Mouse (Mus musculus) liver, adult 2 months (tissue): ENCODE measurements around the gene Acpp. TPM values are rescaled to one million over a fixed set of nuclear protein-coding genes. Genes with fewer than 3 reads are reported as not detected.
A peak's percentile ranks its signal among the peaks of the same experiment; 100 is the strongest.

Source experiments
- DNase-seq: peaks from one replicate; pipeline ENCODE4 v3.0.0-alpha.2; 2011; ENCODE audit warnings: low read depth, low spot score; ENCODE audit errors: extremely low read depth
- H3K27ac ChIP-seq: fragments of 200-500 bp; replicated peaks from 2 replicates; pipeline ENCODE4 v1.5.1; 2012; ENCODE audit warnings: low read depth, mild to moderate bottlenecking, control low read depth, inconsistent platforms, low read length; ENCODE audit not compliant: insufficient read depth
- H3K27me3 ChIP-seq: fragments of 200-500 bp; 2 replicates; pipeline ENCODE4 v1.6.1; 2012; ENCODE audit warnings: mild to moderate bottlenecking, moderate library complexity, low read length, inconsistent platforms; ENCODE audit not compliant: control insufficient read depth, insufficient read depth
- H3K36me3 ChIP-seq: fragments of 200-500 bp; 2 replicates; pipeline ENCODE4 v1.6.1; 2012; ENCODE audit warnings: low read length, inconsistent platforms; ENCODE audit not compliant: control insufficient read depth, insufficient read depth
- H3K4me1 ChIP-seq: fragments of 200-500 bp; 2 replicates; pipeline ENCODE4 v1.6.1; 2011; ENCODE audit warnings: low read length; ENCODE audit not compliant: control insufficient read depth, insufficient read depth
- H3K4me3 ChIP-seq: fragments of 200-500 bp; 2 replicates; pipeline ENCODE4 v1.5.1; 2011; ENCODE audit warnings: low read depth, mild to moderate bottlenecking, control low read depth, low read length, moderate library complexity; ENCODE audit not compliant: insufficient read depth
- H3K79me2 ChIP-seq: fragments of 200-500 bp; 2 replicates; pipeline ENCODE4 v1.6.1; 2012; ENCODE audit warnings: inconsistent platforms, mild to moderate bottlenecking, low read length, moderate library complexity; ENCODE audit not compliant: control insufficient read depth, insufficient read depth
- H3K9ac ChIP-seq: fragments of 200-500 bp; 2 replicates; pipeline ENCODE4 v1.6.1; 2012; ENCODE audit warnings: low read depth, mild to moderate bottlenecking, control low read depth, inconsistent platforms, low read length
- CTCF ChIP-seq: fragments of 200-500 bp; IDR thresholded peaks from 2 replicates; pipeline ENCODE4 v1.5.1; 2011; ENCODE audit warnings: low read depth, low read length, control low read depth
- POLR2A ChIP-seq: fragments of 200-500 bp; IDR thresholded peaks from 2 replicates; pipeline ENCODE4 v1.6.1; 2011; ENCODE audit warnings: low read length, control low read depth; ENCODE audit not compliant: insufficient read depth; ENCODE audit errors: extremely low read depth
- WGBS: fragments of 180-500 bp; shearing (Covaris S2); methylation state at CpG from one replicate; pipeline ENCODE4 v1.1.7; 2018; 5-methylcytosine and 5-hydroxymethylcytosine counted together
- polyA plus RNA-seq: library from polyadenylated mRNA; depleted of rRNA; stranded (reverse); fragments of >200 nt; gene quantifications from 2 replicates; pipeline ENCODE4 v1.2.3, GENCODE M21; 2012
- total RNA-seq: library from RNA; depleted of rRNA; stranded (reverse); fragments of >200 nt; gene quantifications from 2 replicates; pipeline ENCODE4 v1.2.3, GENCODE M21; 2014

The Acpp gene
- total and polyA plus RNA-seq, 2 experiments: 3.0 to 4.5 TPM

DNA sequence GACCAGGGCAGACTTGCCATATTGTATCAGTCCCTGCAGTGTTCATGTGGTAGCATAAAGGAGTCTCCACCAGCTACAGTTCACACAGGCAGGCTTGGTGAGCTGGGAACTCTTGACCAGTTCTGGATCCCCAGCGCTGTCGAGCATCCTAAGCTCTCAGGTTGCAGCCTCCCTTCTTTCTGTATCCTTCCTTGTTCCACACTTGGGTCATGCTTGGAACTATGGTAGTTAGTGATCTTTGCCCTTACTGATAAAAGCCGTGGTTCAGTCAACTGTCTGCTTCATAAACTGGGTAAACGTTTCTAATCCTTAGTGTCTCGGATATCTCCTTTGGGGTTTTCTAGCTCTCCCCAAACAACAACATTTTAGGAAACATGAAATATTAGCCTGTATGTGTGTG is 1.9 kb upstream of the Acpp start:
- Histone ChIP-seq H3K4me3 (no peak overlapping the region), H3K79me2 (no peaks in the 10 kb centered on the region), H3K9ac (no peak overlapping the region), H3K27me3 (no peaks in the 10 kb centered on the region), H3K27ac (no peak overlapping the region), H3K4me1 (no peaks in the 10 kb centered on the region), H3K36me3 (no peaks in the 10 kb centered on the region)
- TF ChIP-seq CTCF: no peak
- TF ChIP-seq POLR2A: no peak
- DNase-seq: no peak
- 77% methylated on average over 5 of the region's 5 CpGs for WGBS

DNA sequence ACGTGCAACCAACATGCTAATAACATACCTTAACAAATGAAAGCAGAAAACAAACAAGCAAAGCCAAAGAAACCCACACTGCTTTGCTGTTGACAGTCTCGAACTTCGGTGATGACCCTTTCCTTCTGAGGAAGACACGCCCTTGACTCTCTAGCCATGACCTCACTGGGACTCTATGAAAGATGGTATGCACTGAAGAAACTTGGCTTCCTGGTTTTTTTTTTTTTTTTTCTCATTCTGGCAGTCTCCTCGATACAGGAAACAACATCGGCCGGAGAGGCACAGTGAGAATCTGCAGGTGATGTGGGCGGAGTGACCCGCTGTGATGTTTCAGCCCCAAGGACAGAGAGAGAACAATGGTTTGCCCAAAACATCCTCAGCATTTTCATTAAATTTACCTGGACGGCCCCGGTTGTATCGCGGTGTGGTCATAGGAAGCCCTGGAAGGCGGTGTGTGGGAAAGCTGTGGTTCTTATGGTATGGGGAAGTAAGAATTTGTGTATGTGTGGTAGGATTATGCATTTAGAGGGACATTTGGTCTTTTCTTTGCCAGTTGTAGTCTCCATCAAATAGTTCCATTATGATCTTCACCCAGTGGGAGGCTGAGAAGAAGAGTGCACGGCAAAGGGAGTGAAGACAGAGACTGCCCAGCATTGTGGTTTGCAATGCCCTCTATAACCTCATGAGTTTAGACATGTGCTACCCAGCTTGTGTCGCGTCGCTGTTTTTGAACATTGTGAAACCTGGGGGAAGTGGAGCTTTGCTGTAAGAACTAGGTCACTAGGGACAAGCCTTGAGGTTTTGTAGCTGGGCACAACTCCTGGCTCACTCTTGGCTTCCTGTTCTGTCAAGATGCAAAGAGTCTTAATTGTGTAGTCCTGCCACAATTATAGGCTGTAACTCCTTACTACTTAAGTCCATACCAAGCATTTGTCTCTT is 1.2 kb upstream of the Acpp start:
- H3K27ac ChIP-seq: no peak overlapping the region
- H3K79me2 ChIP-seq: no peaks in the 10 kb centered on the region
- H3K36me3 ChIP-seq: no peaks in the 10 kb centered on the region
- TF ChIP-seq POLR2A (no peak), CTCF (no peak)
- DNase-seq: no peak
- no peak overlapping the region for H3K9ac ChIP-seq
- no peak overlapping the region for H3K4me3 ChIP-seq
- no peaks in the 10 kb centered on the region for H3K4me1 ChIP-seq
- 81% methylated on average over 18 of the region's 18 CpGs for WGBS
- no peaks in the 10 kb centered on the region for H3K27me3 ChIP-seq

DNA sequence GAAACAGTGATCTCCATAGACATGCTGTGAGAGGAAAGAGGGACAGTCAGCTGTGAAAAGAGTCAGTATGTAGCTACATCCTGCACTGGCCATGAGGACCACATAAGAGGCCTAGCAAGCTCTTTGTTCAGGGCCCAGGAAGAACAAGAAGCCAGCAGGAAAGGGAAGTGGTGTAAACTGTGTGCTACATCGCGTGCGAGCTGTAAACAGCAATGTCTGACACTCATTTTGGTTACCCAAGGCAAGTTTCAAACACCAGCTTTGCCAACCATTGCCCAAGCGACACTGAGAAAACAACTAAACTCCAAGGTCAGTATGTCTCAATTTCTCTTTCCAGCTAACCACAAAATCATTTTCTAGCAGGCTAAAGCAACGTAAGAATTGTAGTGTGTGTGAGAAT is 6.2 kb downstream of the Acpp start:
- Histone ChIP-seq H3K27ac (peak overlapping the region; percentile 61), H3K27me3 (no peaks in the 10 kb centered on the region), H3K4me1 (peaks cover 8% of the 10 kb centered on the region), H3K36me3 (no peaks in the 10 kb centered on the region), H3K4me3 (no peak overlapping the region), H3K9ac (no peak overlapping the region), H3K79me2 (no peaks in the 10 kb centered on the region)
- peak; percentile 86 for DNase-seq
- WGBS: 28% methylated on average over 5 of the region's 5 CpGs
- no peak for TF ChIP-seq CTCF
- TF ChIP-seq POLR2A: no peak

DNA sequence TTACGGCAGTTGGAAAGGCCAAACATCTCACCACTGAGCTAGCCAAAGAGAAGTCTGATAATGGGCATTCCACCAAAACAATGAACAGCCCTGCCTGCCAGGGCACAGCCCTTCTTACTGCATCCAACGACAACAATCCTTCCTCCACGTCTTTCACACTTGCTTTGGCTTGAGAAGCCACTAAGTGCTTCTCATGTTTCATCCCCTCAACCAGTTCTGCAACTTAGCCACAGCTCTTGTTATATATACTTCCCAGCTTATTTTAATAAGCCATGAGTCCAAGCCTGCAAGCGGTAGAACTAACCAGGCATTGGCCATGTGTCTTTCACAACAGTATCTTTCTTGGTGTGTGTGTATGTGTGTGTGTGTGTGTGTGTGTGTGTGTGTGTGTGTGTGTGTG is 8.9 kb downstream of the Acpp start:
- H3K27me3 ChIP-seq: no peaks in the 10 kb centered on the region
- no peak for DNase-seq
- no peak overlapping the region for H3K27ac ChIP-seq
- no peak overlapping the region for H3K4me3 ChIP-seq
- peaks cover 8% of the 10 kb centered on the region for H3K4me1 ChIP-seq
- H3K36me3 ChIP-seq: no peaks in the 10 kb centered on the region
- no peak for TF ChIP-seq CTCF
- no peak for TF ChIP-seq POLR2A
- no peak overlapping the region for H3K9ac ChIP-seq
- WGBS: 66% methylated on average over 4 of the region's 4 CpGs
- H3K79me2 ChIP-seq: no peaks in the 10 kb centered on the region

DNA sequence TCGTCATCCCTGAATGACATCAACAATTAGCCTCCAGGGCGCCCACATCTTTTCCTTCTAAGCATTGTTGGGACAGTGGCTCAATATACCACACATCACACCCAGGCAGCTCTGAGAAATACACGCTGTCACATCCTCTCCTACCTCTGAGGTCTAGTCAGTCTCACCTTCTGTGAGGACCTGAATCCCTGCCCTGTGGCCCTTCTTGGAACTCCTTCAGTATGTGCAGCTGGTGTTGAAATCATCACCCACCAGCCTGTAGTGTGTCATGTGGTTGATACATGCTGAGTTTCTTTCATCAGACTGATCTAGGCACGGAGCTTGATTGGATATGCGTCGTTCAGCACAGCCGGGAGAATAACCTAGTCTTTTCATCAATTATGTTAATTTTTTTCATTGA is 16.0 kb downstream of the Acpp start:
- no peak overlapping the region for H3K4me3 ChIP-seq
- 81% methylated on average over 7 of the region's 7 CpGs for WGBS
- no peaks in the 10 kb centered on the region for H3K27me3 ChIP-seq
- H3K36me3 ChIP-seq: no peaks in the 10 kb centered on the region
- TF ChIP-seq CTCF (no peak), POLR2A (no peak)
- no peak overlapping the region for H3K27ac ChIP-seq
- no peak for DNase-seq
- no peak overlapping the region for H3K9ac ChIP-seq
- no peaks in the 10 kb centered on the region for H3K79me2 ChIP-seq
- H3K4me1 ChIP-seq: no peaks in the 10 kb centered on the region

DNA sequence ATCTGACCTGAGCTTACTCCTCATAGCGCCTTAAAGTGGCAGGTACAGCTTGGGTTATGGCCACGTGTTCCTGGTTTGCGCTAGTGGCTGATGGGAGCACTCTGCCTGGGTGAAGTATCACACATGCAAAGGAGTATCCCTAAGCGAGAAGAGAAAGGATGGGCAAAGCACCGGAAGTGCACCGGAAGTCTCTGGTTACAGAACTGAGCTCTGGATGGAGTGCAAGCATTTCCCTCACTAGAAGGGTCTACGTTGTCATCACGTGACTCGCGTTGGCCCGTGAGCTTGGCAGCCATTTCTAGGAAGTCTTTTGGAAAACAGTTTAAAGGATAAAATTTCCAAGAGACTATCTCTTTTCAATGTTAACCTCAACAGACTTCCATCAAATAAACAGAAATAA is 21.2 kb downstream of the Acpp start:
- DNase-seq: no peak
- WGBS: 88% methylated on average over 11 of the region's 11 CpGs

More for the DNA sequence above, 21.2 kb downstream of the Acpp start:
- Histone ChIP-seq H3K4me1 (no peaks in the 10 kb centered on the region), H3K4me3 (no peak overlapping the region), H3K27me3 (no peaks in the 10 kb centered on the region), H3K9ac (no peak overlapping the region), H3K79me2 (no peaks in the 10 kb centered on the region), H3K36me3 (no peaks in the 10 kb centered on the region), H3K27ac (no peak overlapping the region)
- TF ChIP-seq CTCF (no peak), POLR2A (no peak)
